Mouse (Mus musculus) olfactory bulb, adult 2 months (tissue): ENCODE measurements around the gene Sec24a.

ENCODE experiments used
- CTCF ChIP-seq: fragments of 200-500 bp; IDR thresholded peaks from 2 replicates; pipeline ENCODE4 v1.5.1; 2012; ENCODE audit warnings: low read depth, mild to moderate bottlenecking, low read length, moderate library complexity; ENCODE audit not compliant: insufficient read depth
- POLR2A ChIP-seq: fragments of 200-500 bp; IDR thresholded peaks from 2 replicates; pipeline ENCODE4 v1.6.1; 2012; ENCODE audit warnings: mild to moderate bottlenecking, low read depth, low read length, moderate library complexity; ENCODE audit not compliant: insufficient read depth

- TF ChIP-seq CTCF: no peak
- TF ChIP-seq POLR2A: no peak
Measured at GRCm38 (mm10) chr11:51746096-51746495, 17.3 kb downstream of the Sec24a start.
